Mouse (Mus musculus) retina, adult 2 months (tissue): ENCODE results near the gene Otof.

Experiments used
- DNase-seq: peaks from one replicate; pipeline ENCODE4 v3.0.0-alpha.2; 2012; ENCODE audit warnings: low read depth, low spot score

Gene Otof

GRCm38 (mm10) chr5:30341601-30342365 is 119.9 kb downstream of the Otof start:
- no peak for DNase-seq

GRCm38 (mm10) chr5:30340815-30341214 is 120.9 kb downstream of the Otof start:
- no peak for DNase-seq
